Mouse (Mus musculus) erythroblast, embryonic 14.5 days (primary cell): ENCODE results near the gene Umad1.

Experiments
- GATA1 ChIP-seq: IDR thresholded peaks from 2 replicates; pipeline ENCODE4 v1.6.1; 2012; ENCODE audit warnings: low read length, inconsistent platforms, mixed read lengths
- TAL1 ChIP-seq: IDR thresholded peaks from 3 replicates; pipeline ENCODE4 v1.6.1; 2012; ENCODE audit warnings: low read length, inconsistent platforms, mixed read lengths

- TF ChIP-seq TAL1 = no peak
- no peak for TF ChIP-seq GATA1
Measured at GRCm38 (mm10) chr6:8458596-8458995, 199.5 kb downstream of the Umad1 start.
